Mouse (Mus musculus) c-Kit-positive CD71-negative TER-119-negative erythroid progenitor cells, embryonic 14.5 days (primary cell): ENCODE measurements around the gene Arl2.

Source experiments
- DNase-seq: peaks from one replicate; pipeline ENCODE4 v3.0.0-alpha.2; 2013; ENCODE audit warnings: low read depth

Arl2 gene

DNA sequence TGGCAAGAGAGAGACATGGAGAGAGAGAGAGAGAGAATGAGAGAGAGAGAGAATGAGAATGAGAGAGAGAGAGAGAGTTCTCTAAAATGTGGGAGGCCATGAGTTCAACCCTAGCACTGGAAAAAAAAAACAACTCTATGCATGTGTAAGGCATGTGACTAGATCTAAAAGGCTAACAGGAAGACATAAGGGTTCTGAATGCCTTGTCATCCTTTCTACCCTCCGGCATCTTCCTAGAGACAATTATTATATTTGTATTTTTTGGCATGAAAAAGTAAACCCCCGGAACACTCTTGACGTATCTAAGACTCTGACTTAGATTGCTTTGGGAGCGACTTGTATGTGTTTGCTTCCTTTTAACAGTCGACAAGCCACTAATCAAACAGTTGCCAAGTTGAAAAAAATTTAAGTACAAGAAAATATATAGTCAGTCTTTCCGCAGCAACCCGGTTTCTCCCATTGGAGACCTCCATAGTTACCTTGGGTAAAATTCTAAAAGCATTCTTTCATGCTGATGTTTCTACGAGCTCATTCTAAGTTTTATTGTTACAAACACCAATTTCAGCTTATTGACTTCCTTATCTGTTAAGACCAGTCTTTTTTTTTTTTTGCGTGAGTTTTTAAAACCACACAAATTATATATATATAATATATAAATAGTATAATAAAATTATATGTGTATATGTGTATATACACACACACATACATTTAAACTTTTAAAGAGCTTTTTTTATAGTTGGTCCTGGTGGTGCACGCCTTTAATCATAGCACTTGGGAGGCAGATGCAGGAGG lies 14.4 kb downstream of the Arl2 start:
- DNase-seq: no peak

- peak; percentile 72 for DNase-seq
Observed at GRCm38 (mm10) chr19:6126289-6126688, 15.1 kb downstream of the Arl2 start.

GRCm38 (mm10) chr19:6124898-6125297 lies 16.4 kb downstream of the Arl2 start:
- no peak for DNase-seq

DNA sequence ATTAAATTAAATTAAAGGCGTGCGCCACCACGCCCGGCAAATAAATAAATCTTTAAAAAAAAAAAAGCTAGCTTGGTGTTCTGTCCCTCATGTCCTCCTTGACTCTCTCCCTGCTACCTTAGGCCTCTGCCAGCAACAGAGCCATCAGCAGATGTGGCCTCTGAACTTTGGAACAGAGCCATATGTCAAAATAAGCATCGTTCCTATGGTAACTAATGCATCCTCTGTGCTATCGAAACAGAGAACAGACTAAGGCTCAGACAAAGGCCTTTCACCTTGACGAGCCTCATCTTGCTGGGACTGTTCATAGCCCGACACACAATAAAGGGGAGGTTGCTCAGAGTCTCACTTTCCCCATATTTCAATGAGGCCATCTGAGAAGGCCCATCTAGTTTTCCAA lies 18.0 kb downstream of the Arl2 start:
- DNase-seq: no peak

- DNase-seq: no peak
Observed at GRCm38 (mm10) chr19:6121761-6122160, 19.6 kb downstream of the Arl2 start.

GRCm38 (mm10) chr19:6118677-6119185 lies 22.6 kb downstream of the Arl2 start:
- no peak for DNase-seq

- DNase-seq: peak; percentile 91
Observed at GRCm38 (mm10) chr19:6117986-6118676, 23.2 kb downstream of the Arl2 start, which contains the start of gene Sac3d1. Gene Sac3d1, minus strand, starts transcription at chr19:6118650.

- DNase-seq: no peak
Observed at GRCm38 (mm10) chr19:6117346-6117985, 23.9 kb downstream of the Arl2 start.

DNA sequence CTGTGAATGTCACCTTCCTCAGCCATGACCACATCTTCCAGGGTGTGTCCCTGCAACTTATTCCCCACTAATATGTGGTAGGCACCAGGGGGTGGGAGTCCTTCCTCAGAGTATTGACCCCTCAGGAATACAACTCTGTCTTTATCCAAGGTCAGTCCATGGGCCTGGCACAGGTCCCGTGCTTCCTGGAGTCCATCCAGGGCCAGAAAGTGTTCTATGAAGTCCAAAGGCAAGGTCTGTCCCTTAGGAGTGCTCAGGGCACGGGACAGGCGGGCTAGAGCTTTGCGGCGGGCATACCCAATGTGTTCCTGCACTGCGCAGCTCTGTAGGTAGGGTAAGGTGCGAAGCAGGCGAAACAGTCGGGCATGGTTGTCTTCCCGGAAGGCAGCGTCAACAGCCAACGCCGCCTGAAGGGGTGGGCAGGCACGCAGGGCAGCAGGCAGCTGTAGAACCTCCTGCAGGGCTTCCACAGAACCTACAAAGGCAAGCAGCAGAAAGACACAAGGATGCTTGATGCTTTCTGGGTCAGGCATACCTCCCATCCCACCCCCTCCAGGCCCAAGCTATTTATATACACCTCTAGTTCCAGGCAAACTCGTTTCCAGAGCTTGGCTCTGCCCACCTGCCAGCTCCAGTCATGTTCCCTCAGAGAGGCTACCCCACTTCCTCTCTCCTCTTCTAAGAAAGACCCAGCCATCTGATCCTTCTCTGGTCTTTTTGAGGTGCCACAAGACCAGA lies 25.1 kb downstream of the Arl2 start:
- DNase-seq: no peak

GRCm38 (mm10) chr19:6113116-6113515 lies 28.2 kb downstream of the Arl2 start:
- no peak for DNase-seq

DNA sequence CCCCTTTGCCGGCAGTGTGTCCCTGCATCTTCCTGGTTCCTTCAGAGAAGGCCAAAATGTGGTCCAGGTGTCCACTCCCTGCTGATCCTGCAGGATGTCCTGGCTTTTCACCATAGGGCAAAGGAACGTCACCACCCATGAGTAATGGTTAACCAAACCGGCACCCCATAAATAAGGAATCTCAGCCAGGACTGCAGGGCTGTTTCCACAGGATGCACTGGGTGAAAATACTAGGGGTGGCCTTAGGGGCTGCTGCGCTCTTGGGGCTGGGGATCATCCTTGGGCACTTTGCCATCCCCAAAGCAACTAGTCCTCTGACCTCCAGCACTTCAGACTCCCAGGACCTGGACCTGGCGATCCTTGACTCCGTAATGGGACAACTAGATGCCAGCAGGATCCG lies 35.8 kb downstream of the Arl2 start, which contains the start of gene Naaladl1:
Gene Naaladl1, plus strand, starts transcription at position 197 of the 400 bp plus-strand sequence.
- no peak for DNase-seq

GRCm38 (mm10) chr19:6104476-6104875 lies 36.9 kb downstream of the Arl2 start:
- DNase-seq: no peak

DNA sequence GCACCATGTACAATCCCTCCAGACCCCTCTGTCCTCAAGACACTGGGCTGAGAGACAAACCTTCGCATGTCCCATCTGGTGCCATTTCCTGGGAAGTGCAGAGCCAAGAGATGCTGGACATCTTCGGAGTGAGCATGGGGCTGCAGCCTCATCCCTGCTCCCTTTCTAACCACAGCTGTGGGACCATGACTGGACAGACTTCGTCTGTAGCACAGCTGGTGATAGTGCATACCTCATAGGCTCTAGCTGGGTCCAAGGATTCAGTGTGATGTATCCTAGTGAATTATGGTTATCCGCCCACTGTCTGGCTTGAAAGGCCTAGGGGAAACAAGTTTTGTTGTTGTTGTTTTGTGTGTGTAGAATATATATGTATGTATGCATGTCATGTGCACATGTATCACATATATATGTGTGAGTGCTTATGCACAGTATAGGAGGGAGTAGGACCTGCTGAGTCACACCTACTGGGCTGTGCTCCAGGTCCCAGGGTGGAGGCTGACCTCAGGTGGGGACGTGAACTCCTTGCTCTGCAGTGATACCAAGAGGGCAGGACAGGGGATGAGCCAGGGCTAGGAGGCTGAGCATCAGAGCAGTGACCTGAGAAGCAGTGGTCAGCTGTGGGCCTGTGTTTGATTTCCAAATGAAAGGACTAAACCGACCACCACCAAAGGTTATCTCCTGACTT lies 39.0 kb downstream of the Arl2 start:
- no peak for DNase-seq

GRCm38 (mm10) chr19:6101186-6101585 lies 40.2 kb downstream of the Arl2 start:
- no peak for DNase-seq

- DNase-seq: no peak
Observed at GRCm38 (mm10) chr19:6097847-6098246, 43.5 kb downstream of the Arl2 start.

GRCm38 (mm10) chr19:6094119-6094518 lies 47.2 kb downstream of the Arl2 start, which contains the start of gene AC131692.1:
Gene AC131692.1, plus strand, starts transcription at chr19:6094419.
- no peak for DNase-seq

DNA sequence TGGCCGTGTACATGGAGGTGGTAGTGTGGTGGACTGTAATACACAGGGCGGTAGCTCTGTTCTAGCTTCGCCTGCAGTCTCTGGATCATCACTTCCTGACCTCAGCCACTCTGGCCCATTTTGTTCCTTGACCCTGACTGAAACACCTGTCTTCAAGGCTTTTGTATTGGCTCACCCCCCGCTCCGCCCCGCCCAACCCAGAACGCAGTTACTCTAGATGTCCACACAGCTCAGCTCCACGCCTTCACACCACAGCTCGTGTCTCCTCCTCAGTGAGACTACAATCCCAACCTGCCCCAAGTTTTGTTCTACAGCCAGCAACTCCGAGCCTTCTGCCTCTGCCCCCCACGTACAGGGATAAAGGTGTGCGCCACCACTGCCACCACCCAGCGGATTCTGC lies 52.5 kb downstream of the Arl2 start:
- no peak for DNase-seq

- DNase-seq: no peak
Observed at GRCm38 (mm10) chr19:6085417-6085879, 55.9 kb downstream of the Arl2 start.

- peak; percentile 97 for DNase-seq
Observed at GRCm38 (mm10) chr19:6084478-6085248, 56.7 kb downstream of the Arl2 start, which contains the start of the genes Zfpl1 and Cdca5. Gene Zfpl1, minus strand, starts transcription at chr19:6084956. Gene Cdca5, plus strand, starts transcription at chr19:6084983.
